Mouse (Mus musculus) thymus, postnatal 4 days (tissue): ENCODE results near the gene Cisd1.
"Not testable (repeated sequence)": the region's sequence is repeated elsewhere in the genome, so short reads cannot be mapped to it uniquely, and the experiment has no call there.

ENCODE experiments used
- DNase-seq: peaks from one replicate; pipeline ENCODE4 v3.0.0; 2021

Cisd1 gene

DNA sequence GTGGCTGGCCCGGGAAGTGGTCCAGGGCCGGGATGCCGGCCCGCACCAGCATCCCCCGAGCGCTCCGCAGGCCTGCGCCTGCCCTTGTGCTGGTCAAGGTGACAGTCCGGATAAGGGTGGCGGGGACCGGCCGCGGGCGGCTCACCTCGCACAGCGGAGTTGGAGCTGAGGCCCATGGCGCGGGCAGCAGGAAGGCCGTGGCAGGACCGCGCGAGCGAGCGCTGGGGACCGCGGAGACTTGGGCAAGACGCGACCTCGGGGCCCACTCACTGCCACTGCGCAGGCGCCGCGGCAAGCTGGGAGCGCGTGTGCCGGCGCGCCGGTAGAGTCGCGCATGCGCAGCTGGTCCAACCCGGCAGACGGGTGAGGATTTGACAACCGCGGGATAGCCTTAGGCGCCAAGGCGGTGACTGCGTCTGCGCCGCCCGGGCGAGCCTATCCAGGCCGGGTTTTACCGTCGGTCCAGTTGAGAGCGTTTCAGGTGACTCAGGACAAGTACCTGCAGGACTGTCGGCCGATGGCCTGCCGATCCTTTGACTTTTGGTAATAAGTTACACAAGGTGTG lies at the start of gene Cisd1:
Cisd1 (minus strand) TSS at position 376 of the 565 bp plus-strand sequence.
- peak; percentile 95 for DNase-seq

DNA sequence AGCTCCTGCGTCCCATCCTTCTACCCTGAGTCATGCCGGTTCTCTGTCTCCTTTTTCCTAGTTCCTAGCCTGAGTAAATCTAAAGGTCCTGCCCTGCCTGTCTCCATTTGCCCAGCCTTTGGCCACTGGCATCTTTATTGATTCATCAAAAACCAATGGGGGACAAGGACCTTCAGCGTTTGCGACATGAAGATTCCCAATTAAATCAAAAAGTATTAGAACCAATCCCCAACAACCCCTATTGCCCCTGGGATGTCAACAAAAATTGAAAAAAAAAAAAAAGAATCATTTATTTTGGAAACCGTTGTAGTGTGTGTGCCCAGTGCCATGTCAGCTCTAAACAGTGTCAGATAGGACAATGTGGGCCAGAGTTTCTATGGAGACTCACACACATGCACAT lies 44.6 kb upstream of the Cisd1 start:
- no peak for DNase-seq

DNA sequence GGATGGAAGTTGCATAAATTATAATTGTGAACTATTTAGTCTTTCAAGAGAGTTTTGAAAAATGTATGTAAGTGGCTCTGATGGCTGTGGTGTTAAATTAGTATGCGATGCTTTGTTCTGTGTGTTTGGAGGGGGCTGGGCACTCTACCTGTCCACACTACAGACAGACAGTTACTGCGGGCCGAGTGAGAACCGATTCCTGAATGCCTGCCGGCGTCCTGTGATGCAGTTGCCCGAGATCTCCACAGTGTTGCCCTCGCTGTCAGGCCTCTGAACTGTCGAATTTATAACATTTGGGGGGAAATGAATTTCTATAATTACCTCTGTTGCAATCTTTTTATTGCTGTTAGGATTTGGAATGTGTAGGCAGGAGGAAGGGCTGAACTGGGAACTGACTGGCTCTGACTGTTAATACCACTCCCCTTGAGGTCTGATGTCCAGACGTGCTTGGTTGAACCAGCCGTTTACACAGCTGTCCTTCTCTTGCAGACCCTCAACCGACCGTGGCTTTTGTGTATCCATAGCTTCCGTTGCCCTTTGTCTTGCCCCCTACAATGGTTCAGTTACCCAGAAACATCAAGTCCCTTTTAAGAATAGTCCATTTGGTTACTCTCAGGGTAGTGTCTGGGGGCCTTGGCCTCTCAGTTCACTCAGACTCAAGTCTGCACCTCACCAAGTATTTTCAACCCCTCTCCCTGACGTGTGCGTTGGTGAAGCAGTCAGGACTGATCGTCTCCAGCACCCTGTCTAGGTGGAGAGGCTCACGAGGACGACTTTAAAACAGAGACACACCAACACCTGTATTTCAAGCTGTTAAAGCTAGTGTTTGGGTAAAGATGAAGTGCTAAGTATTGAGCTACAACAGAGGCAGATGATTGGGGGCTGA lies 39.6 kb upstream of the Cisd1 start:
- DNase-seq = no peak

DNA sequence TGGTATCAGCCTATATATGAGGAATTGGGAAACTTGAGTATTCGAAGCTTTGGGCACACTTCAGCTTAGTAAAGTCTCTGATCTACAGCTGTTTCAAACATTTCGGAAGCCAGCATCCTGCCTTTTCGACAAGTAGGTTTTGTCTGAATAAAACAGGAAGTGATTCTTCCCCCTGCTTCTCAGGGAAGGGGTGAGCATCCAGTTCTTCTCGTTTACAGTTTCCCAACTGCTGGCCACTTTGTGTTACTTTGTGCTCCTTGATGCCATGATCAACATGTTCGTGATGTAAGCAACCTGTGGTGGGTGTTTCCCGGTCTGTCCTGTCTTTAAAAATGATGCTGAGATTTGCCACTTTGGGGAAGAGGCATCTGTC lies 38.8 kb upstream of the Cisd1 start:
- not testable (repeated sequence) for DNase-seq

DNA sequence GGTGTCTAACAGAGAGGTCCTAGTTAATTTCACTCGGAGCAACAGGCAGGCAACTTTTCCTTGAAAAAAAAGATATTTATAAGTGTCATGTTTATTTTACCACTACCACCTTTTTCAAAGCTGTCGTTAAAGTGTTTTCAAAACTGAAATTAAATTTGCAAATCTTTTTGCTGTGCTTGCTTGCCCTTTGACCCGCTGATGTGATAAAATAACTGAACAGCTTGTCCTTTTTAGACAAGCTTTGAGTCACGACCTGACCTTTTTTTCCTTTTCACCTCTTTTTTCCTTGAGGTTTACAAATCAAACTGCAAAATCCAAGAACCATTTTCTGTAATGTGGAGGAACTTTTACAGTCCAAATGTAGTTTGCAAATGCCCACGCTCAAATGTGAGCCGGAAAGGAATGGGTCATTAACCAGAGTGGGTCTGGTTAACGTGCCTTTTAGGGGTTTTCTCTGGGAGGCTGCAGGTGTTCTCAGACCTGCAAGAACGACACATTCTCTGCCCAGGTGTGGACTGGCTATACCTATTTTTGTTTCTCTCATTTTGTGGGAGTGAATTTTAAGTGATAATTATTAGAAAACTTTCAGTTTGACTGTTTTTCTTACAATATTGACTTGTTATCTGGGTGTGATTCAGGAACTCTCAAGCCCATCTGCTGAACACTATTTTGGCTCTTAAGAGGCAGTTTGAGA lies 38.3 kb upstream of the Cisd1 start:
- no peak for DNase-seq

DNA sequence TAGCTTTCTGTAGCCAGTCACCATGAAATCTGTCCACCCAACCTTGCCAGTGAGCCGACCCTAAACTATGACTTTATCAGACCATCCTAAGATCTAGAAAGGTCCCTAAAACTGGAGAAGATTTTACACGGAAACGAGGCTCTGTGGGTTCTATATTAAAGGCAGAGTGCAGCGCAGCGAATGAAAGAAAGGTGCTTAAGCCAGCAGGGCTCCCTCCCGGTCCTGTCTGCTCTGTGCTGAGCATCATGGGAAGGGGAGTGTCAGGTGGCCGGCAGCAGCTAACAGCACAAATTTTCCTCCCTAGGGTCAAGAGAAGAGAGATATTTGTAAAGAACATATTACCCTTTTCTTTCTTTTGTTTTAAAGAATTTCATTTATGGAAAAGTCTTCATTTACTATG lies 37.4 kb upstream of the Cisd1 start:
- DNase-seq = no peak

DNA sequence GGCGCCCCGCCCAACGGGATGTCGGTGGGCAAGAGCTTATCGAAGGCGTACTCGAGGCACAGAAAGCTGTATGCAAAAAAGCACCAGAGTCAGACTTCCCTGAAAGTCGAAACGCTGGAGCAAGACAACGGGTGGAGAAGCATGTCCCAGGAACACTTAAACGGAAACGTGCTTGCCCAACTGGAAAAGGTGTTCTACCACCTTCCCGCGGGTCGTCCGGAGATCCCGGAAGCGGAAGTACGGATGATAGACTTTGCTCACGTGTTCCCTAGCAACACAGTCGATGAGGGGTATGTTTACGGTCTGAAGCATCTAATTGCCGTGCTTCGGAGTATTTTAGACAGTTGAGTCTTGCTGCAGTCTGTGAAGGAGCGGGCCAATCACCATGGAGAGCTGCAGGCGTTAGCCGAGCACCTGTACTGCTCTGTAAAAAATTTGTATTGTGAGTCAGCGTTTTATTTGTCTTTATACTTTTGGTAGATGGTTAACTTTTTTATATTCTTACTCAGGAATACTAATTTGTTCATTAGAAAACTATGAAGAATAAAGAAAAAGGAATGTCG lies 36.8 kb upstream of the Cisd1 start:
- no peak for DNase-seq

DNA sequence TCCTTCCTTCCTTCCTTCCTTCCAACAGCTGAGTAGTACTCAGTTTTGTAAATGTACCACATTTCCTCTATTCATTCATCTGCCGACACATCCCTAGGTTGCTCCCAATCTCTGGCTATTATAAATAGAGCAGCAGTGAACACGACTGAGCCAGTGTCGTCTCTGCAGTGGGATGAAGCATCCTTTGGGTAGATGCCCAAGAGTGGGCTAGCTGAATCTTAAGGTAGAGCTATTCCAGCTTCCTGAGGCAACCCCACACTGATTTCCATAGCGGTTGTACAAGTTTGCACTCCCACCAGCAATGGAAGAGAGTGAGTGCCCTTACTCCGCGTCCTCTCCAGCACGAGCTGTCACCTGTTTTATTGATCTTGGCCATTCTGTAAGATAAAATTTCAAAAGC lies 35.7 kb upstream of the Cisd1 start:
- no peak for DNase-seq

DNA sequence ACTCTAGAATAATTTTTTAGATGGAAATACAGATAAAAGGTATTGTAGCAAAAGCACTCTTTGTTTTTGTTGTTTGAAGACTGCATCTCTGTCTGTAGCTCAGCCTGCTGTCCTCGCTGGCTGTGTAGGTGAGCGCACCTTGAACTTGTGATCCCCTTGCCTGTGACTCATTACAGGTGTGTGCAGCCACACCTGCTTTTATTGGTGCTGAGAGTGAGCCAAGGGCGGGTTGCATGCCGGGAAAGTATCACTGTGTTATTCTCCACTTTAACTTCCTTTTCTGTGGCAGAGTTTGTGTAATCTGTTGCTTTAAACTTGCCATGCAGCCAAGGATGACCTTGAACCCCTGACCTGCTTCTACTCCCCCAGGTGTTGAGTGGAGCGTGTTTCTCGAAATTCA lies 31.3 kb upstream of the Cisd1 start:
- no peak for DNase-seq

DNA sequence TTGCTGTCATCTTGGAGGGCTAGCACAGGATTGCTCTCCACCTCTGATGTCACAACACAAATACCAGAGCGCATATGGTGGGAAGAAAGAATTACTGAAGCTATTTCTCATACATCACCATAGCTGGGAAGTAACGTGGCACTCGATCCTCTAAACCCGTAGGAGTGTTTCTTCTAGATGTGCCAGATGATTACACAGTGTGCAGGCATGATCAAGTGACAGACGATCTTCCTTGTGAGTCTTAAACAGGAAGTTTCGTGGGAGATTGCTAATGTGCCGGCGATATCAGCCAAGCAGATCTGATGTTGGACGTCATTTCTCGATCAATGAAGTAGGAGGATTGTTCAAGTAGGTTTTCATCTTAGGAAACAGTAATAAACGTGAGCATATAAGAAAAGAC lies 29.0 kb upstream of the Cisd1 start:
- no peak for DNase-seq

DNA sequence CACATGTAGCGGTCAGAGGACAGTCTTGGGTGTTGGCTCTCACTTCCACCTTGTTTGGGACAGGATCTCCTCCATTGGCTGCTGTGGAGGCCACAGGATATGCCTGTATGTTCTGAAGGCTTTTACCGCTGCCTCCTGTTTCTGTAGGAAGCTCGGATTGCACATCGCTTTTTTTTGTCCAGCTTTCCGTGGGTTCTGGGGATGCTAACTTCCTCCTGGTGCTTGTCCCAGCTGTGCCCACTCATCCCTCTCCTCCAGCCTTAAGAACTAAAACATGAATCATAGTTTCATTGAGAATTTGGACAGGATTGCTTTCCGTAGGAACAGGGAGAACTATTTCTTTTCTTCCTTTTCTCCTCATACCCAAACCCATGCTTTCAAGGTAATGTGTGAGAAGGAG lies 27.1 kb upstream of the Cisd1 start:
- DNase-seq = no peak

DNA sequence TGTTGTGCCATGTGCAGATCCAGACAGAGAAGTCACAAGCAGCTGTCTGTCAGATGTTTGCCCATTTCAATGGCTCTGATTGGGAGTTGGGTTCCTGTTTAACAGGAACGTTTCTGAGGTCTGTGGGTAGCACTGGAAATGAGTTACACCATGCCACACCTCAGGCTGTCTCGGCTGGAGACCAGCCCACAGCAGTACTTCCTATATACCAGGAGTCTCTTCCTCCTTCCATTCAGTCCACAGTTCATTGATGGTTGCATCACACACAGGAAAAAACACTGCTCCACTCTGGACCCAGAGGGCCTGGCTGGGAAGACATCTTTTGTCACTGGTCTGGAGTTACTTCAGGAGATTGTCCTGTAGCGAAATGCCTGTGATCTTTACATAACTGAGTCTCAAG lies 24.7 kb upstream of the Cisd1 start:
- no peak for DNase-seq

DNA sequence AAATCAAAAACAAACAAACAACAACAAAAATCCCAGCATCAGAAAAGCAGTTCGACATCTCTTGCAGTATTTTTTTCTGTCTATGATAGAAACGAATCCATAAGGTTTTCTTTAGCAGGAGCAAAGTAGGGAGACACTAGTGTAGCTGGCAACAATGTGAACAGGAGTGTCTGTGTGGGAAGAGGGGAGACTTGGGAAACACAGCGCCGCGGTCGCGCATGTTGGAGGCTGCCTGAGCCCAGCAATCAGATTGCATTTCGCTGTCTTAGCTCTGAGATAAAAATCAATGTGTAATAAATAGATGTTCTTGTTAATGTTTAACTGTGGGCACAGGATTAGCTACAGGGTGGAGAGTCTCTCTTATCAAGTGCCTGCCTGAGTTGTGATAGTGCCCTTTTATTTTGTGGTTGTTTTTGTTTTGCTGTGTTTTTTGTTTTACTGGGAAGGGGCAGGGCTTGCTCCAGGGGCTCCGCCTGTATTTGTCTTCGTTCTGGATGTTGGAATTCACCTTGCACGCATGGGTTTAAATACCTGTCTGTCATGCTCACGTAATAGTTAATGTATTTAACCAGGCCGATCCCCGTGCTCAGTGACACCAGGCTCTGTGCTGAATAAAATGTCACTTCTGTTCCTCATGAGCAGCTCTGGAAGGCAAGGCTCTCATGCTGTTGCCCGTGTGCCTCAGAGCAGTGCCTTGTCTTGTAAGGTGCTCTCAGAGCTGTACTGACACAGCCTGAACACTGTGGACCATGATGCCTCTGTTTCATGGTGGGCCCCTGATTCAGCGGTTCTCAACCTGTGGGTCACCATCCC lies 23.6 kb upstream of the Cisd1 start:
- no peak for DNase-seq

DNA sequence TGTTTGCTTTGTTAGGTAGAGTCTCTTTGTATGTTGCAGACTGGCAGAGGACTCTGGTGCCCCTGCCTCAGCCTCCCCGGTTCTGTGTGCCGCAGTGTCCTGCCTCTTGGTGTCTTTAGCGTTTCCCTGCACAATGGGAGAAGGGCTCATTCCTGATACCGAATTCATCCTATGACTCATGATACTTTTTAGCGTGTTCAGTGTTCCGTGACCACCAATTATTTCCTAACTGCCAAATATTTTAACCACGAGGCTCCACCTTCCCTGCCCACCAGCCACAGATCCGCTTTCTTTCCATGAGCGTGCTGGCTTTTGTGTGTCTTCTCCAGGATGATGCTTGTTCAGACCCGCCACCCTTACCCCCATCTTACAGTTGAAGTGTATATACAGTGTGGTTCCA lies 19.1 kb upstream of the Cisd1 start:
- DNase-seq = no peak

DNA sequence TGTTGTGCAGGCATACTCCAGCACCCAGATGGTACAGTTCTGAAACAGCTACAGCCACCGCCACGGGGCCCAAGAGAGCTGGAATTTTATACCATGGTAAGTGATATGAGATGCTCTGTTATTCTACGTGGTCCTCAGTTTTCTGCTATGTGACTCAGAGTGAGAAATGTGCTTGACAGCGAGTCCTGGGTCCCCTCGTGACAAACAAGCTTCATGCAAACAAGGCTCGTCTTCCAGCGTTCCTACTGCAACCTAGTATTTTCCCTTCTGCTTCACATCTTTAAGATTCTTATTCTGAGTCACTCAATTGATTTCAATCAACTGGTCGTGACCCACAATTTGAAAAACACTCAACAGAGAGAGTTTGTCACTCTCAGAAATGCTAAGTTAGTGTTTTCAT lies 18.7 kb upstream of the Cisd1 start:
- no peak for DNase-seq

DNA sequence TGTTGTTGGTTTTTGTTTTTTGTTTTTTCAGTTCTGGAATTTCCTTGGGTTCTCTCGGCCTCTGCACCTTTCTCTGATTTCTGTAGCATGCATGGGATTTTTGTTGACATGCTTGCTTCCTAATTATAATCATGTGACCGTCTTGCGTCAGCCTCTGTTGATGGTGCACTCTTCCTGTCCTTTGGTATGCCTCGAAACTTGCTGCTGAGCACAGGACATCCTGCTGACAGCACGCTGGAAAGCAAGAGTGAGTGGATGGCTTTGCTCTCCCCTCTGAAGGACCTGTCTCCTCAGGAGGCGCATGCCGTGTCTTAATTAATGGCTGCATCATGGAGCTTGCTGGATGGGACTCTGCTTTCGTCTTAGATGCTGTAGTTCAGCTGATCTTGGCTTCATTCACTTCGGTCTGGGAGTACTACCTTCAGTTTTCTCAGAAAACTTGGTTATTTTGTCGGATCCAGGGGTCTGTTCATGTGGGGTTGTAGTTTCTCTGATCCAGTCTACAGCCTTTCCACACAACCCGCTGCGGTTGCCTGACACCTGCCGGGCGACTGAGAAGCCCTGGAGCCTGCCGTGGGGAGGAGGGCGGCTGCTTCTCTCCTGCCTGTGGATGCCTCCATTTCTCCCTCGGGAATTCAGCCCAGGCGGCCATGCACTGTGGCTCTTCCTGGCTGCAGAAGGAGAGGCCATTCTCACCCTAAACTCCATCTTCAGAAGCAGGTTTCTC lies 17.2 kb upstream of the Cisd1 start:
- no peak for DNase-seq

DNA sequence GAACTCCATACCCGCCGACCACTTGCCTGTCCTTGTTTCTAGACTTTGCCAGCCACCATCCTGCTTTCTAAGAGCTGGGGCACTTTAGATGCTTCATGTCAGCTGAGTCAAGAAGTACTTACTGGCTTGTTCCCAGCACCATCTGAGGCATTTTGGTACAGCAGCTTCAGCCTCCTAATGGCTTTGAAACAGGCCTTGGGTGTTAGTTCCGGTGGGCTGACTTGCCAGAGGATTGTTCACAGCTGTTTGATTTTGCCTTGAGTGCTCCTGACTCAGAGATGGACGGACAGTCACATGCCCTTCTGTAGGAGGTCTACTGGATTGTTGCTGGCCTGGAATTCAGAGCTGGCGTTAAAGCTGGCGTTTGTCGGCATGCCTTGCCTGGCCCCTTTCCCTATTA lies 16.3 kb upstream of the Cisd1 start:
- DNase-seq = no peak

DNA sequence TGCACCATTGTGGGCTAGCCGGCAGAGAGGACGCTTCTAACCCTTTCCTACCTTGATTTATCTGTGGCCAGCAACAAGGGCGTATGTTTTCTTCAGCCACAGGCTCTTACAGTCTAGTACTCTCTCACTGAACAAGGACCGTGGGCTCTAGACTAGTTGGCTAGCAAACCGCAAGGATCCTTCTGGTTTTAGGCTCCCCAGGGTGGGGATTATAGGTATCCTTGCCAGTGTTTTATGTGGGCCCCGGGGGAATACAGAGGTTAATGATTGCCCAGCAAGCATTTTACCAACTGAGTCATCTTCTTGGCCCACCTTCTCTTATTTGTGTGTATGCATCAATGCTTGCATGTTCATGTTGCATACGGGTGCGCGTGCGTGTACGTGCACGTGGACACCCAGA lies 10.2 kb upstream of the Cisd1 start:
- DNase-seq = no peak

DNA sequence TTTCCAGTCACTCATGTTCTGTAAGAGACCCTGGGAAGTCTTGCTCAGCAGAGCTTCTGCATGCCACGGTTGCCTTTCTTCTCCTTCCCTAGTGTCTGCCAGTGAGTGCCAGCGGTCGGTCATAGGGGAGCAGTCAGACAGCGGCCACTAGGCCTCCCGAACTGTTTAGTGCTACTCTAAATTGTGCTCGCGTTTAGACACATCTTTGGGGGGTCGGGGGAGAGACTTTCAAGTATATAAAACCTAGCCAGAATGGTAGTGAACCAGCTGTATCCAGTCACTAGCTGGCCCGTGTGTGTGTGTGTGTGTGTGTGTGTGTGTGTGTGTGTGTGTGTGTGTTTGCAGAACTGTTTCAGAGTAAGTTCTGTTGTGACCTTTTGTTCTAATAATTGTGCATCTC lies 9.1 kb upstream of the Cisd1 start:
- DNase-seq = no peak

DNA sequence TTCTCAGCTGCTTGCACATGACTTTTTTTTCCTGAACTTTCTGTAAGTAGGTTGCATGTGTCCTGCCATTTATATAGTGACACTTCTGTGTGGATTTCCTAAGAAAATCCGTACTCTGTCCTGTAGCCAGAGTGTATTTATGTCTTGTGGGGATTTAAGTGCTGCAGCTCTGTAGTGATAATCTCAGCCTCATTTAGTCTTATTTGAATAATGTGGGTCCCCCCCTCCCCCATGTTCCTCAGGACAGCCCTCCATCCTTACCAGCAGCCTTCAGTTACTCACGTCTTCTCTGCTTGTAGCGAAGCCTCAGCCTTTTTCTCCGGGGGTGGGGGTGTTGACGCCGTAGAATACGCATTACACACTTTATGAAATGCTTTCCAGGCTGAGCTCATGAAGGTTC lies 6.5 kb upstream of the Cisd1 start:
- no peak for DNase-seq

DNA sequence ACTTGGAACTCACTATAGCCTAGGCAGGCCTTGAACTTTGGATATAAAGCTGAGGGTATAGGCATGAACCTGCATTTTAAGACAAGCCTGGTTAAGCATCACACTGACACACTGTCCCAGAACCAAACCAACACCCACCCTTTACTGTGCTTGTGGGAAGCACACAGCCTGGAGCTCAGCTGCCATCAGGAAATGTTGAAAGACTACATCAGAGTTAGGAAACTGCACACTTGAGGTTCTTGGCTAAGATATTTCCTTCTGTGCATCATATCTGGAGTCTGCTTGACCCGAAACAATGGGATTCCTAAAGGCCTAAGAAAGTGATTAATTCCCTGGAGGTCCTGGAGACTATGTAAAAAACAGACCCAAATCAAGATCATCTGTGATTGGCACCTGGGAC lies 4.5 kb upstream of the Cisd1 start:
- DNase-seq = no peak

DNA sequence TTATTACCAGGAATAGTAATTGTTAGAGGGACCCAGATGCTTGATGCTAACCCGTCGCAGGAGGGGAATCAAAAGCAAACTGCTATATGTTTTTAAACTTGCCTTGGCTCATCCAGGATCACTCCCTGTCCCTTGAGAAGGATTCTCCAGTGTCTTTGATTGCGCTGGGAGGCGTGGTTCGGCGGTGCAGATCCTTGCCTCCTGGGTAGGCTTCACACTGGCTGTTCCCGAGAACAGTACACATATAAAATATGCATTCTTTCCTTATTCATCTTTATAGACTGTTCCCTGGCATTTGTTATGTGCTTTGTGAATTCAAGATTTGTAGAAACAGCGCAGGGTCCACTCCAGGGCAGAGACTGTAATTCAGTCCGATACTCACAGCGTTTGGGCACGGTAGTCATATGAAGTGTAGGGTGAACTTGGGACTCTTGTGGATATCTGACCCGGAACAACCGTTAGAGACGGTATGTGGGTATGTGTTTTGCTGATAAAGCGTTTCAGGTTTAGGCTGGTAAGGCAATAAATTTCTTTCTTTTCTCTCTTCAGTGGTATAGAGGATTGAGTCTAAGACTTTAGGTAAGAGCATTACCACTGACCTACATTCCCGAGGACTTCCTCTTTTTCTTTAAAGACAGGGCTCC lies 4.0 kb upstream of the Cisd1 start:
- no peak for DNase-seq
